Mouse (Mus musculus) testis, adult 2 months (tissue): ENCODE data around the gene Pou3f1.
"Not testable (repeated sequence)": the region's sequence is repeated elsewhere in the genome, so short reads cannot be mapped to it uniquely, and the experiment has no call there.

Experiments
- CTCF ChIP-seq: fragments of 200-500 bp; IDR thresholded peaks from 2 replicates; pipeline ENCODE4 v1.5.1; 2012; ENCODE audit warnings: low read depth, mild to moderate bottlenecking, inconsistent platforms, low read length, moderate library complexity; ENCODE audit not compliant: control insufficient read depth, insufficient read depth, insufficient replicate concordance
- POLR2A ChIP-seq: fragments of 200-500 bp; IDR thresholded peaks from 2 replicates; pipeline ENCODE4 v1.6.1; 2012; ENCODE audit warnings: low read depth, mild to moderate bottlenecking, inconsistent platforms, low read length, moderate library complexity; ENCODE audit not compliant: control insufficient read depth

GRCm38 (mm10) chr4:124707381-124708199 is 51.0 kb downstream of the Pou3f1 start:
- not testable (repeated sequence) for TF ChIP-seq CTCF, POLR2A
